Mouse (Mus musculus): Measurements from ENCODE around the gene Pbld2. TPM values are rescaled to one million over a fixed set of nuclear protein-coding genes. Genes with fewer than 3 reads are reported as not detected.
A peak's percentile ranks its signal among the peaks of the same experiment; 100 is the strongest.

Gene Pbld2
- polyA plus RNA-seq (2015; fragmentation: Nextera tagmentation; extraction: Ambion mirVana), result 0.68 and 0.94 TPM in 2 replicates

- Histone ChIP-seq H3K9ac (ENCODE audit: low read depth, low read length) (peak within 1 kb of the TSS; percentile 99), H3K4me2 (ENCODE audit: low read length) (peak within 1 kb of the TSS; percentile 76), H3K4me3 (ENCODE audit: low read length) (peak within 1 kb of the TSS; percentile 79), H3K27me3 (replicated peaks; ENCODE audit: control insufficient read depth, insufficient read depth, low read length) (no peaks in the 10 kb centered on the region), H3K27ac (ENCODE audit: low read depth, low read length) (peak within 1 kb of the TSS; percentile 100), H3K4me1 (ENCODE audit: control insufficient read depth, insufficient read depth, low read depth, low read length) (peaks cover 37% of the 10 kb centered on the region), H3K9me3 (ENCODE audit: control insufficient read depth, low read length) (no peaks in the 10 kb centered on the region), H3K36me3 (ENCODE audit: control insufficient read depth, insufficient read depth, low read length) (no peaks in the 10 kb centered on the region)
- ATAC-seq, result peak; percentile 96
- WGBS, result 0% methylated on average over 50 of the region's 69 CpGs
These were observed at the start of gene Pbld2, which contains the start of gene Hnrnph3 for GRCm38 (mm10) chr10:63023749-63024579. Pbld2 (plus strand) TSS chr10:63024315. Hnrnph3 (minus strand) TSS chr10:63024217.

- Histone ChIP-seq H3K9ac (ENCODE audit: low read depth, low read length) (peak overlapping the region; percentile 99), H3K36me3 (ENCODE audit: control insufficient read depth, insufficient read depth, low read length) (peaks cover 6% of the 10 kb centered on the region), H3K9me3 (ENCODE audit: control insufficient read depth, low read length) (no peaks in the 10 kb centered on the region), H3K4me1 (ENCODE audit: control insufficient read depth, insufficient read depth, low read depth, low read length) (peaks cover 4% of the 10 kb centered on the region; the same call in 1 of the 2 replicates), H3K27me3 (replicated peaks; ENCODE audit: control insufficient read depth, insufficient read depth, low read length) (no peaks in the 10 kb centered on the region), H3K4me3 (ENCODE audit: low read length) (peak overlapping the region; percentile 90), H3K27ac (ENCODE audit: low read depth, low read length) (peak overlapping the region; percentile 90), H3K4me2 (ENCODE audit: low read length) (peak overlapping the region; percentile 67)
- WGBS, result 8% methylated on average over 10 of the region's 10 CpGs
- no peak; the same call in 1 of the 2 replicates for ATAC-seq
These were observed 44.5 kb upstream of the Pbld2 start for GRCm38 (mm10) chr10:62979667-62980038.

GRCm38 (mm10) chr10:62980039-62980954 is 43.8 kb upstream of the Pbld2 start, which contains the start of gene Rufy2:
Rufy2 (plus strand) TSS chr10:62980223.
- peaks cover 12% of the 10 kb centered on the region for H3K36me3 ChIP-seq (ENCODE audit: control insufficient read depth, insufficient read depth, low read length)
- peak; percentile 96 for ATAC-seq

GRCm38 (mm10) chr10:62984072-62984471 is 40.0 kb upstream of the Pbld2 start:
- no peak overlapping the region for H3K27ac ChIP-seq (ENCODE audit: low read depth, low read length)
- H3K4me2 ChIP-seq (ENCODE audit: low read length), result no peak overlapping the region
- H3K4me3 ChIP-seq (ENCODE audit: low read length), result no peak overlapping the region
- no peaks in the 10 kb centered on the region for H3K9me3 ChIP-seq (ENCODE audit: control insufficient read depth, low read length)
- peaks cover 4% of the 10 kb centered on the region; the same call in 1 of the 2 replicates for H3K4me1 ChIP-seq (ENCODE audit: control insufficient read depth, insufficient read depth, low read depth, low read length)
- H3K9ac ChIP-seq (ENCODE audit: low read depth, low read length), result no peak overlapping the region
- no peak for ATAC-seq
- H3K27me3 ChIP-seq (replicated peaks; ENCODE audit: control insufficient read depth, insufficient read depth, low read length), result no peaks in the 10 kb centered on the region
- WGBS, result 95% methylated on average over 11 of the region's 11 CpGs
- peaks cover 18% of the 10 kb centered on the region for H3K36me3 ChIP-seq (ENCODE audit: control insufficient read depth, insufficient read depth, low read length)

More at GRCm38 (mm10) chr10:62980039-62980954, 43.8 kb upstream of the Pbld2 start, which contains the start of gene Rufy2:
- WGBS, result under 1% methylated on average over 66 of the region's 77 CpGs
- Histone ChIP-seq H3K9me3 (ENCODE audit: control insufficient read depth, low read length) (no peaks in the 10 kb centered on the region), H3K27ac (ENCODE audit: low read depth, low read length) (peak within 1 kb of the TSS; percentile 90), H3K4me3 (ENCODE audit: low read length) (peak within 1 kb of the TSS; percentile 90), H3K4me1 (ENCODE audit: control insufficient read depth, insufficient read depth, low read depth, low read length) (peaks cover 4% of the 10 kb centered on the region; the same call in 1 of the 2 replicates), H3K27me3 (replicated peaks; ENCODE audit: control insufficient read depth, insufficient read depth, low read length) (no peaks in the 10 kb centered on the region), H3K4me2 (ENCODE audit: low read length) (peak within 1 kb of the TSS; percentile 67), H3K9ac (ENCODE audit: low read depth, low read length) (peak within 1 kb of the TSS; percentile 99)

GRCm38 (mm10) chr10:62984495-62984894 is 39.6 kb upstream of the Pbld2 start:
- no peak for ATAC-seq
- H3K4me1 ChIP-seq (ENCODE audit: control insufficient read depth, insufficient read depth, low read depth, low read length), result peaks cover 4% of the 10 kb centered on the region; the same call in 1 of the 2 replicates
- no peak overlapping the region for H3K4me3 ChIP-seq (ENCODE audit: low read length)
- peaks cover 18% of the 10 kb centered on the region for H3K36me3 ChIP-seq (ENCODE audit: control insufficient read depth, insufficient read depth, low read length)
- 95% methylated on average over 6 of the region's 6 CpGs for WGBS
- no peaks in the 10 kb centered on the region for H3K27me3 ChIP-seq (replicated peaks; ENCODE audit: control insufficient read depth, insufficient read depth, low read length)
- no peak overlapping the region for H3K9ac ChIP-seq (ENCODE audit: low read depth, low read length)
- H3K27ac ChIP-seq (ENCODE audit: low read depth, low read length), result no peak overlapping the region
- no peaks in the 10 kb centered on the region for H3K9me3 ChIP-seq (ENCODE audit: control insufficient read depth, low read length)
- H3K4me2 ChIP-seq (ENCODE audit: low read length), result no peak overlapping the region

GRCm38 (mm10) chr10:62987341-62987740 is 36.8 kb upstream of the Pbld2 start:
- no peaks in the 10 kb centered on the region for H3K9me3 ChIP-seq (ENCODE audit: control insufficient read depth, low read length)
- H3K4me1 ChIP-seq (ENCODE audit: control insufficient read depth, insufficient read depth, low read depth, low read length), result no peaks in the 10 kb centered on the region
- no peak for ATAC-seq
- no peaks in the 10 kb centered on the region for H3K27me3 ChIP-seq (replicated peaks; ENCODE audit: control insufficient read depth, insufficient read depth, low read length)
- H3K9ac ChIP-seq (ENCODE audit: low read depth, low read length), result no peak overlapping the region
- no peak overlapping the region for H3K4me3 ChIP-seq (ENCODE audit: low read length)
- H3K27ac ChIP-seq (ENCODE audit: low read depth, low read length), result no peak overlapping the region
- H3K36me3 ChIP-seq (ENCODE audit: control insufficient read depth, insufficient read depth, low read length), result peaks cover 35% of the 10 kb centered on the region
- 28% methylated on average over 3 of the region's 3 CpGs for WGBS
- H3K4me2 ChIP-seq (ENCODE audit: low read length), result no peak overlapping the region

- no peak for ATAC-seq
- Histone ChIP-seq H3K4me3 (ENCODE audit: low read length) (no peak overlapping the region), H3K27me3 (replicated peaks; ENCODE audit: control insufficient read depth, insufficient read depth, low read length) (no peaks in the 10 kb centered on the region), H3K9me3 (ENCODE audit: control insufficient read depth, low read length) (no peaks in the 10 kb centered on the region), H3K9ac (ENCODE audit: low read depth, low read length) (no peak overlapping the region), H3K4me2 (ENCODE audit: low read length) (no peak overlapping the region), H3K4me1 (ENCODE audit: control insufficient read depth, insufficient read depth, low read depth, low read length) (no peaks in the 10 kb centered on the region), H3K27ac (ENCODE audit: low read depth, low read length) (no peak overlapping the region), H3K36me3 (ENCODE audit: control insufficient read depth, insufficient read depth, low read length) (peaks cover 41% of the 10 kb centered on the region)
- WGBS, result 89% methylated on average over 15 of the region's 15 CpGs
These were observed 33.5 kb upstream of the Pbld2 start for GRCm38 (mm10) chr10:62990636-62991035.

GRCm38 (mm10) chr10:62993991-62994390 is 30.1 kb upstream of the Pbld2 start:
- WGBS, result 78% methylated on average over 9 of the region's 9 CpGs
- no peak overlapping the region for H3K4me3 ChIP-seq (ENCODE audit: low read length)
- no peak overlapping the region for H3K4me2 ChIP-seq (ENCODE audit: low read length)
- H3K27me3 ChIP-seq (replicated peaks; ENCODE audit: control insufficient read depth, insufficient read depth, low read length), result no peaks in the 10 kb centered on the region
- no peak for ATAC-seq
- no peak overlapping the region for H3K9ac ChIP-seq (ENCODE audit: low read depth, low read length)
- H3K27ac ChIP-seq (ENCODE audit: low read depth, low read length), result no peak overlapping the region
- no peaks in the 10 kb centered on the region for H3K4me1 ChIP-seq (ENCODE audit: control insufficient read depth, insufficient read depth, low read depth, low read length)
- no peaks in the 10 kb centered on the region for H3K9me3 ChIP-seq (ENCODE audit: control insufficient read depth, low read length)
- peaks cover 57% of the 10 kb centered on the region for H3K36me3 ChIP-seq (ENCODE audit: control insufficient read depth, insufficient read depth, low read length)

Data from hindbrain, embryonic 16.5 days (tissue).